Mouse (Mus musculus): ENCODE measurements at regions not wholly inside any gene's neighbourhood (a gene's known extent, or its start where the extent isn't known, plus 50 kb on each side); places are given as distances from the start of the nearest gene placed in this dataset.

- TF ChIP-seq POLR2A (IDR thresholded peaks at IDR 0.05; ENCODE audit: extremely low read depth, insufficient read depth, low read length) (no peak), CTCF (IDR thresholded peaks at IDR 0.05; ENCODE audit: low read depth, low read length) (no peak)
These were observed 88.4 kb upstream of the Tbl1xr1 start for GRCm38 (mm10) chr3:21988010-21988531.
